Mouse (Mus musculus) T-helper 1 cell (primary cell): ENCODE results near the gene Eif4g3.
"Not testable (repeated sequence)": the region's sequence is repeated elsewhere in the genome, so short reads cannot be mapped to it uniquely, and the experiment has no call there.

Source experiments
- in situ Hi-C: fragments of 300-600 bp; cut with MboI, MseI; formaldehyde crosslinking; loops from one replicate; pipeline ENCODE4 v1.15.1; 2025; ENCODE audit warnings: high pct_unique_total_duplicates

The Eif4g3 gene

GRCm38 (mm10) chr4:138057196-138057754, 64.5 kb downstream of the Eif4g3 start:
- in situ Hi-C loops, result not testable (repeated sequence)

- in situ Hi-C loops, result no loop called here
These were observed 68.3 kb downstream of the Eif4g3 start for GRCm38 (mm10) chr4:138061161-138061560.

GRCm38 (mm10) chr4:138063372-138064265, 70.8 kb downstream of the Eif4g3 start:
- in situ Hi-C loops, result no loop called here

GRCm38 (mm10) chr4:138064882-138065592, 72.2 kb downstream of the Eif4g3 start:
- in situ Hi-C loops, result no loop called here

GRCm38 (mm10) chr4:138065593-138066169, 72.9 kb downstream of the Eif4g3 start:
- in situ Hi-C loops, result no loop called here

- in situ Hi-C loops, result no loop called here
These were observed 73.6 kb downstream of the Eif4g3 start for GRCm38 (mm10) chr4:138066421-138066820.

- in situ Hi-C loops, result no loop called here
These were observed 75.0 kb downstream of the Eif4g3 start for GRCm38 (mm10) chr4:138067858-138068257.

- in situ Hi-C loops, result no loop called here
These were observed 75.8 kb downstream of the Eif4g3 start for GRCm38 (mm10) chr4:138068598-138068997.

GRCm38 (mm10) chr4:138069371-138069770, 76.5 kb downstream of the Eif4g3 start:
- in situ Hi-C loops, result no loop called here

GRCm38 (mm10) chr4:138071497-138071896, 78.7 kb downstream of the Eif4g3 start:
- in situ Hi-C loops, result no loop called here

- in situ Hi-C loops, result no loop called here
These were observed 80.3 kb downstream of the Eif4g3 start for GRCm38 (mm10) chr4:138073086-138073485.

- in situ Hi-C loops, result no loop called here
These were observed 80.7 kb downstream of the Eif4g3 start for GRCm38 (mm10) chr4:138073531-138073930.

GRCm38 (mm10) chr4:138074896-138075584, 82.2 kb downstream of the Eif4g3 start:
- in situ Hi-C loops, result no loop called here

- in situ Hi-C loops, result no loop called here
These were observed 85.0 kb downstream of the Eif4g3 start for GRCm38 (mm10) chr4:138077663-138078295.

GRCm38 (mm10) chr4:138079234-138079633, 86.4 kb downstream of the Eif4g3 start:
- in situ Hi-C loops, result no loop called here

GRCm38 (mm10) chr4:138082466-138082865, 89.6 kb downstream of the Eif4g3 start:
- in situ Hi-C loops, result no loop called here

- in situ Hi-C loops, result no loop called here
These were observed 91.3 kb downstream of the Eif4g3 start for GRCm38 (mm10) chr4:138084103-138084502.

- in situ Hi-C loops, result no loop called here
These were observed 92.2 kb downstream of the Eif4g3 start for GRCm38 (mm10) chr4:138084851-138085573.

GRCm38 (mm10) chr4:138086949-138087348, 94.1 kb downstream of the Eif4g3 start:
- in situ Hi-C loops, result no loop called here

- in situ Hi-C loops, result no loop called here
These were observed 96.7 kb downstream of the Eif4g3 start for GRCm38 (mm10) chr4:138089512-138089911.
